Mouse (Mus musculus) limb, embryonic 14.5 days (tissue): Measurements from ENCODE around the gene Zgrf1. TPM values are rescaled to one million over a fixed set of nuclear protein-coding genes. Genes with fewer than 3 reads are reported as not detected.
A peak's percentile ranks its signal among the peaks of the same experiment; 100 is the strongest.

Experiments used
- ATAC-seq: fragments of 200-750 bp; cut with Nextera tagmentation; 2 replicates; pipeline ENCODE4 v1.8.0; 2017; ENCODE audit warnings: low read depth, moderate number of reproducible peaks, moderate TSS enrichment; ENCODE audit not compliant: low FRiP score
- DNase-seq: peaks from one replicate; pipeline ENCODE4 v3.0.0-alpha.2; 2015; ENCODE audit warnings: low spot score
- H3K27ac ChIP-seq: fragments of 300-500 bp; sonication (generic); replicated peaks from 2 replicates; pipeline ENCODE4 v1.5.1; 2014; ENCODE audit warnings: low read depth, mild to moderate bottlenecking, low read length, moderate library complexity, mixed read lengths
- H3K27me3 ChIP-seq: fragments of 300-500 bp; sonication (generic); 2 replicates; pipeline ENCODE4 v1.6.1; 2014; ENCODE audit warnings: low read length, mixed read lengths; ENCODE audit not compliant: control insufficient read depth, insufficient read depth
- H3K36me3 ChIP-seq: fragments of 300-500 bp; sonication (generic); 2 replicates; pipeline ENCODE4 v1.6.1; 2014; ENCODE audit warnings: mild to moderate bottlenecking, low read length, moderate library complexity, mixed read lengths; ENCODE audit not compliant: control insufficient read depth, insufficient read depth
- H3K4me1 ChIP-seq: fragments of 300-500 bp; sonication (generic); 2 replicates; pipeline ENCODE4 v1.6.1; 2014; ENCODE audit warnings: antibody characterized with exemption, low read length, mixed read lengths; ENCODE audit not compliant: control insufficient read depth, insufficient read depth
- H3K4me2 ChIP-seq: fragments of 300-500 bp; sonication (generic); replicated peaks from 2 replicates; pipeline ENCODE4 v1.6.1; 2014; ENCODE audit warnings: low read depth, mild to moderate bottlenecking, low read length, moderate library complexity; ENCODE audit not compliant: severe bottlenecking
- H3K4me3 ChIP-seq: fragments of 300-500 bp; sonication (generic); replicated peaks from 2 replicates; pipeline ENCODE4 v1.5.1; 2014; ENCODE audit warnings: low read length
- H3K9ac ChIP-seq: fragments of 300-500 bp; sonication (generic); 2 replicates; pipeline ENCODE4 v1.6.1; 2014; ENCODE audit warnings: mild to moderate bottlenecking, low read depth, low read length, moderate library complexity; ENCODE audit not compliant: severe bottlenecking
- H3K9me3 ChIP-seq: fragments of 300-500 bp; sonication (generic); 2 replicates; pipeline ENCODE4 v1.6.1; 2016; ENCODE audit warnings: low read length; ENCODE audit not compliant: control insufficient read depth
- POLR2A ChIP-seq: fragments of 200-500 bp; IDR thresholded peaks from 2 replicates; pipeline ENCODE4 v1.8.0; 2012; ENCODE audit warnings: inconsistent platforms, mild to moderate bottlenecking, moderate library complexity, borderline replicate concordance; ENCODE audit not compliant: insufficient read depth, insufficient read length; ENCODE audit errors: extremely low read depth
- WGBS: fragments of 180-500 bp; shearing (Covaris S2); extraction: QIAGEN DNeasy Blood & Tissue Kit; methylation state at CpG from one replicate; pipeline ENCODE4 v1.1.7; 2014; 5-methylcytosine and 5-hydroxymethylcytosine counted together
- polyA plus RNA-seq, 2 experiments: library from polyadenylated mRNA; depleted of rRNA in 1 of 2; stranded (reverse) in 1 of 2; unstranded in 1 of 2; fragments of >200 nt; fragmentation: Nextera tagmentation in 1 of 2; extraction: Ambion mirVana in 1 of 2; gene quantifications; 2 replicates each; pipeline versions ENCODE4 v1.2.1 to v1.2.3; 2012 to 2014

Gene Zgrf1
- polyA plus RNA-seq, 2 experiments, result 8.1 to 14.1 TPM

DNA sequence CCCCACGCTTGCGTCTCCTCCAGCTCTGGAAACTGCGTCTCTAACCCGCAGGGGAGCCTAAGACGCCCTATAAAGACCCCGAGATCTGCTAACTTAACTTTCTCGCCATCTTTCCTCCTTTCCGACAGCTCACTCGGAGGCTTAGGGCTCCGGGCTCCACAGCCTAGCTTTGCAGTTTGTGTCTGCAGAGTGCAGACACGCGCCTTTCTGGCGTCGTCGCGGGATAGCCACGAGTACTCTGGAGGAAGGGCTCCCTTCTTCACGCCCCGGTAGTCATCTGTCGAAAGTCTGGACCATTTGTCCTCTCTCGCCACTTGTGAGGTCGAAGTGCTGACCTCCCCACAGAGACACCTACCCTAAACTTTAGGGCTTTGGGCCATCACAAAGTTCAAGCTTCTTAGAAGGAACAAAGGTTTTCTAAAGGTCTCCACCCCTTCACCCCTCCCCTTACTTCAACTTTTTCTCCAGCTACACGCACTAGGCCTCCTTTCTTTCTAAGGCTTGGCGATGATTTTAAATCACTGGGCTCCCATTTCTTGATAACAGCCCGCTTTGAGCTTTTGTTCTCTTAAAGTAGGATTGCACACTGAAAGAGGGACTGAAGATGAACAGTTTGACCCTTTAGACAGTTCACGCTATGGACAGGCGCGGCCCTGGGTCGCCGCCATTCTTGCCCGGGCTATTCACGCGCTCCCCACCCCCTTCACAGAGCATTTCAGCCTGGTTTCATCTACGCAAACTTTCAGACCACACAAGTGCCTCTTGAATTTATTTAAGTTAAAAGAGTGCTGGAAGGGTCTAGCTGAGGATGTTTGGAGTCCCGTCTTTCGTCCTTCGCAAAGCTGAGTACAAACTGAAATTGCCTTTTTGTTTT is 75.3 kb downstream of the Zgrf1 start:
- ATAC-seq (no peak), DNase-seq (peak; percentile 3)
- WGBS, result 1% methylated on average over 37 of the region's 37 CpGs
- H3K9me3 ChIP-seq, result no peaks in the 10 kb centered on the region
- H3K4me3 ChIP-seq, result no peak overlapping the region; the same call in 1 of the 2 replicates
- H3K4me2 ChIP-seq, result no peak overlapping the region
- no peak for TF ChIP-seq POLR2A
- H3K36me3 ChIP-seq, result no peaks in the 10 kb centered on the region
- no peak overlapping the region for H3K9ac ChIP-seq
- peaks cover 82% of the 10 kb centered on the region for H3K27me3 ChIP-seq
- peaks cover 18% of the 10 kb centered on the region for H3K4me1 ChIP-seq
- H3K27ac ChIP-seq, result no peak overlapping the region

DNA sequence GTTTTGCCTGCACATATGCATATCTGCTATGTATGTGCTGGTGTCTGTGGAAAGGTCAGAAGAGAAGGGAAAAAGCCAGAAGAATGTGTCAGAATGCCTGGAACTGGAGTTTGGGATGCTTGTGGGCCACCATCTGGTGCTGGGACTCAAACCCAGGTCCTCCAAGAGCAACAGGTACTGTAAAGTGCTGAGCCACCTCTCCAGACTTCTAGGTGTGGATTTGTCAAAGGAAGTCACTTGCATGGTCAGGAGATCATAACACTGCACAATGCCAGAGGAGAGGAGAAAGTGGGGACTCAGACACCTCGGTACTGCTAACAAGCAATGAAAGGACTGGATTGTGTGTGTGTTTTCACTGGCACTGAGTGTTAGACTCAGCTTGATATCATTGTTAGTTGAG is 76.9 kb downstream of the Zgrf1 start:
- Histone ChIP-seq H3K4me2 (no peak overlapping the region), H3K9me3 (no peaks in the 10 kb centered on the region), H3K4me1 (peaks cover 26% of the 10 kb centered on the region), H3K4me3 (no peak overlapping the region), H3K36me3 (no peaks in the 10 kb centered on the region), H3K9ac (no peak overlapping the region), H3K27me3 (peaks cover 96% of the 10 kb centered on the region), H3K27ac (no peak overlapping the region)
- DNase-seq, result no peak
- 3% methylated on average over 1 of the region's 1 CpGs for WGBS
- no peak for TF ChIP-seq POLR2A
- ATAC-seq, result no peak

DNA sequence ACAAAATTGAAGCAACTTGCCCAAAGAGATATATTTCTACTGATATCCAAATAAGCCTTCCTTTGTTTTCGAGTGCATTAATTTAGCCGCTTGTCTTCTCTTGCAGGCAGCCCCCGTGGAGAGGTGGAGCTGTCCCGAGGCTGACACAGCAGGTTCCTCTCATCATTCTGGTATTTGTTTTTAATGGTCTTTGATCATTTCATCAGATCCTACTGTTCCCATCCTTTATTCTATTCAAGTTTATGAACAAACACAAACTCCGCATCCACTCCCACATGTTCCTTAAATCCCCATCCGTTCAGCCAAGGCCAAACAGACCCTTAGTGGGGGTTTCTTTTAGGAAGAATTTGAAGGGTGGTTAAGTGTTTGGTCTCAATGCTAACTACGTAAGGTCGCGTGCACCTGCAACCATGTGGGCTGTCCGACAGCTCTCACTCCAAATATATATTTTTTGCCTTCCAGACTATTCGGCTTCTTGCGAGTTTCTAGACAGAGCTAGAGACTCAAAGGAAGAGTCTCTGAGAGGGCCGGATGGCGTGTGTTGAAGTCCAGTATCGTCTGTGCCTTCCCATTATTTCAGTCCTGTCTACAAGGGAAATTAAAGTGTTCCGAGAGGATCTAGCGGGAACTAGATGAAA is 77.6 kb downstream of the Zgrf1 start:
- Histone ChIP-seq H3K4me1 (peaks cover 21% of the 10 kb centered on the region), H3K9me3 (no peaks in the 10 kb centered on the region), H3K4me2 (no peak overlapping the region), H3K27ac (no peak overlapping the region), H3K36me3 (no peaks in the 10 kb centered on the region), H3K9ac (no peak overlapping the region), H3K4me3 (no peak overlapping the region), H3K27me3 (peaks cover 95% of the 10 kb centered on the region)
- ATAC-seq (no peak), DNase-seq (no peak)
- TF ChIP-seq POLR2A, result no peak
- 4% methylated on average over 17 of the region's 17 CpGs for WGBS

GRCm38 (mm10) chr3:127631582-127631981 is 78.3 kb downstream of the Zgrf1 start:
- Histone ChIP-seq H3K4me2 (no peak overlapping the region), H3K9me3 (no peaks in the 10 kb centered on the region), H3K4me3 (no peak overlapping the region), H3K27me3 (peaks cover 95% of the 10 kb centered on the region), H3K27ac (no peak overlapping the region), H3K36me3 (no peaks in the 10 kb centered on the region), H3K9ac (no peak overlapping the region), H3K4me1 (peaks cover 21% of the 10 kb centered on the region)
- ATAC-seq, result no peak
- WGBS, result under 1% methylated on average over 10 of the region's 10 CpGs
- no peak for DNase-seq
- TF ChIP-seq POLR2A, result no peak

DNA sequence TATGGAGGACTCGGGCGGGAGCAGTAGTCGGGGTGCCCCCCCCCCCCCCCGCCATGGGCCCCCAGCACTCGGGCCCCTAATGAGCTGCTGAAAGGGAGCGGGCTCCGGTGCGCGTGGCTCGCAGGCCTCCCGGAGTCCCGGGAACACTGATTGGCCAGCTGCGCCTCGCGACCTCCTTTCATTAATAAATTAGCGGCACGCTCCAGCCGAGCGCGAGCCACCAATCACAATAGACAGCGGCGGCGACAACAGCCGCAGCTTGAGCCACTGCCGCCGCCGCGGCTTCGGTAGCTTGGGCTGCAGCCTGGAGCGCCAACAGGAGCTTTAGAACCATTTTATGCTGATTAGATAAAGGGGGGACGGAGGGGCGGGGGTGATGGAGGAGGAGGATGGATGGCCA is 79.2 kb downstream of the Zgrf1 start:
- ATAC-seq (no peak), DNase-seq (no peak)
- no peak overlapping the region for H3K27ac ChIP-seq
- no peaks in the 10 kb centered on the region for H3K9me3 ChIP-seq
- H3K4me2 ChIP-seq, result peak overlapping the region; percentile 66
- H3K36me3 ChIP-seq, result no peaks in the 10 kb centered on the region
- H3K9ac ChIP-seq, result no peak overlapping the region
- whole genome bisulfite sequencing, result 1% methylated on average over 25 of the region's 32 CpGs
- no peak for TF ChIP-seq POLR2A
- H3K4me1 ChIP-seq, result peaks cover 21% of the 10 kb centered on the region
- H3K4me3 ChIP-seq, result peak overlapping the region; percentile 40
- peaks cover 95% of the 10 kb centered on the region for H3K27me3 ChIP-seq
